ENCODE assay signal across 8 mouse cellular contexts in genomic region chr14:75863549-75864409, GRCm38 (mm10). TPM values are rescaled to one million over a fixed set of nuclear protein-coding genes. Genes with fewer than 3 reads are reported as not detected.
DNase-seq lines count a peak whose midpoint lies in the region; ATAC-seq and TF ChIP-seq lines count a peak whose summit lies in the region.

No protein-coding gene starts in this region.

- no peak overlapping the region for H3K4me2 ChIP-seq in hindbrain, embryonic 15.5 days
- no peak overlapping the region for H3K4me2 ChIP-seq in liver, embryonic 12.5 days
- peak overlapping the region; percentile 47 for H3K4me2 ChIP-seq in myocyte (ENCODE audit: low read depth)

- no peak overlapping the region for H3K27ac ChIP-seq in hindbrain, embryonic 15.5 days (replicated peaks)
- peak overlapping the region; percentile 27; the same call in 1 of the 2 replicates for H3K27ac ChIP-seq in liver, embryonic 12.5 days

- no peaks in the 10 kb centered on the region for H3K9me3 ChIP-seq in hindbrain, embryonic 15.5 days
- no peaks in the 10 kb centered on the region for H3K9me3 ChIP-seq in liver, embryonic 12.5 days (replicated peaks)

- H3K4me1 ChIP-seq in hindbrain, embryonic 15.5 days (replicated peaks): 0 out of 2 replicates have a peak, but pooled peaks cover 3% of the 10 kb centered on the region
- no peaks in the 10 kb centered on the region for H3K4me1 ChIP-seq in liver, embryonic 12.5 days

- TF ChIP-seq POLR2A in myocyte (IDR thresholded peaks at IDR 0.05; ENCODE audit: insufficient read length, low read depth): no peak

- no peak overlapping the region for H3K4me3 ChIP-seq in hindbrain, embryonic 15.5 days
- H3K4me3 ChIP-seq in liver, embryonic 12.5 days: no peak overlapping the region
- no peak overlapping the region for H3K4me3 ChIP-seq in myocyte

- H3ac ChIP-seq in myocyte (ENCODE audit: control insufficient read depth, insufficient read length): no peak overlapping the region

- 0 out of 2 replicates have a peak, but pooled peaks cover 3% of the 10 kb centered on the region for H3K27me3 ChIP-seq in hindbrain, embryonic 15.5 days
- H3K27me3 ChIP-seq in liver, embryonic 12.5 days (replicated peaks): no peaks in the 10 kb centered on the region
- H3K27me3 ChIP-seq in myocyte (ENCODE audit: control insufficient read depth, insufficient read depth, insufficient read length): no peaks in the 10 kb centered on the region

- no peaks in the 10 kb centered on the region for H3K79me2 ChIP-seq in myocyte (ENCODE audit: control insufficient read depth, insufficient read depth)

- 5% methylated on average over 7 of the region's 7 CpGs for WGBS in hindbrain, embryonic 15.5 days
- 36% methylated on average over 7 of the region's 7 CpGs for WGBS in liver, embryonic 12.5 days (ENCODE audit: insufficient replicate concordance)

- H3K9ac ChIP-seq in hindbrain, embryonic 15.5 days: no peak overlapping the region
- no peak overlapping the region for H3K9ac ChIP-seq in liver, embryonic 12.5 days

- no peaks in the 10 kb centered on the region for H3K36me3 ChIP-seq in hindbrain, embryonic 15.5 days
- no peaks in the 10 kb centered on the region for H3K36me3 ChIP-seq in liver, embryonic 12.5 days
- no peaks in the 10 kb centered on the region for H3K36me3 ChIP-seq in myocyte (ENCODE audit: control insufficient read depth, insufficient read depth)

- peak; percentile 28 to 67 for DNase-seq in urinary bladder, adult 18-20 months (ENCODE audit: low spot score in 2 of 2)
- DNase-seq in urinary bladder, postnatal 10 days (ENCODE audit: low spot score): no peak
- DNase-seq in gastrocnemius, adult 8-10 months (ENCODE audit: low spot score in 2 of 2): peak; percentile 43 to 54
- no peak for DNase-seq in thymus, postnatal 0 days (ENCODE audit: low spot score)
- DNase-seq in right cerebral cortex, postnatal 25 days: no peak

- peak; percentile 83; the same call in 1 of the 2 replicates for ATAC-seq in hindbrain, embryonic 15.5 days (ENCODE audit: low FRiP score, low read depth)
- ATAC-seq in liver, embryonic 12.5 days: peak; percentile 42; the same call in 1 of the 2 replicates

TF ChIP-seq in myocyte, 11 proteins besides CTCF, POLR2A, EP300 and RAD21:
- no peak for TF ChIP-seq E2F4 (IDR thresholded peaks at IDR 0.05; ENCODE audit: insufficient read depth)
- TF ChIP-seq SRF (IDR thresholded peaks at IDR 0.05; ENCODE audit: control insufficient read depth, insufficient read length, low read depth): no peak
- TF ChIP-seq TCF12 (IDR thresholded peaks at IDR 0.05; ENCODE audit: insufficient read depth, poor library complexity, severe bottlenecking): peak; percentile 15
- TF ChIP-seq CEBPB (IDR thresholded peaks at IDR 0.05; ENCODE audit: insufficient read depth, poor library complexity, severe bottlenecking): 0 out of 2 replicates have a peak, but pooled peaks have one; percentile 7
- peak; percentile 44 for TF ChIP-seq USF1 (IDR thresholded peaks at IDR 0.05; ENCODE audit: low read depth)
- peak in 1 of 3 experiments; percentile 65 for TF ChIP-seq MYOG (IDR thresholded peaks at IDR 0.05; ENCODE audit: control insufficient read depth in 1 of 3, insufficient read depth in 1 of 3, insufficient read length in 2 of 3, low read depth in 2 of 3)
- TF ChIP-seq REST (IDR thresholded peaks at IDR 0.05; ENCODE audit: insufficient read depth, insufficient read length): no peak
- peak in 2 of 3 experiments; percentile 58 to 72 for TF ChIP-seq MYOD1 (IDR thresholded peaks at IDR 0.05; ENCODE audit: control insufficient read depth in 1 of 3, insufficient read length in 2 of 3, low read depth in 2 of 3)
- no peak for TF ChIP-seq POLR2AphosphoS2 (IDR thresholded peaks at IDR 0.05; ENCODE audit: insufficient read length, low read depth)
- TF ChIP-seq MAX (IDR thresholded peaks at IDR 0.05; ENCODE audit: low read depth): peak; percentile 12
- TF ChIP-seq TCF3 (IDR thresholded peaks at IDR 0.05; ENCODE audit: insufficient read length, low read depth): no peak

RNA-seq across cellular contexts. Expression of gene Tpt1, which starts 18.9 kb away (rescaled TPM):
- 1,000 to 10,000 TPM; 3,387 to 4,149 (median 3,897) TPM for total RNA-seq in gastrocnemius, adult 8-10 months (2022)
- 665 and 758 TPM in 2 replicates for polyA plus RNA-seq in hindbrain, embryonic 15.5 days (2015; fragmentation: Nextera tagmentation; extraction: Ambion mirVana)
- polyA plus RNA-seq in liver, embryonic 12.5 days (2016; fragmentation: Nextera tagmentation; extraction: Ambion mirVana): 673 and 675 TPM in 2 replicates
- 6,214 TPM for polyA plus RNA-seq in myocyte (2012; fragmentation: generic; extraction: Trizol)
- 1,615 and 1,673 TPM in 2 replicates for polyA plus RNA-seq in thymus, postnatal 0 days (2015; fragmentation: Nextera tagmentation; extraction: Ambion mirVana)

Comparison
In these comparisons a context has a peak if more than half of its experiments do, and no peak if none do; other contexts are left out.
1. DNase-seq: peak in urinary bladder, adult 18-20 months (2 of 2) and gastrocnemius, adult 8-10 months (2 of 2); none in urinary bladder, postnatal 10 days (single experiment), thymus, postnatal 0 days (single experiment) and right cerebral cortex, postnatal 25 days (single experiment).